Mouse (Mus musculus): ENCODE data around the gene Olfm2. TPM values are rescaled to one million over a fixed set of nuclear protein-coding genes. Genes with fewer than 3 reads are reported as not detected.
"Not testable (repeated sequence)": the region's sequence is repeated elsewhere in the genome, so short reads cannot be mapped to it uniquely, and the experiment has no call there.

Gene Olfm2
- polyA plus RNA-seq, 1 experiment from 2014 or later = 6.7 TPM

GRCm38 (mm10) chr9:20710471-20710870 lies 35.7 kb downstream of the Olfm2 start:
- no peaks in the 10 kb centered on the region for H3K4me1 ChIP-seq (ENCODE audit: control insufficient read depth, insufficient read depth, low read length)
- WGBS = 71% methylated on average over 3 of the region's 3 CpGs
- H3K9me3 ChIP-seq (ENCODE audit: control insufficient read depth, low read length) = no peaks in the 10 kb centered on the region
- no peak for ATAC-seq
- H3K27ac ChIP-seq (ENCODE audit: low read length) = no peak overlapping the region
- H3K36me3 ChIP-seq (ENCODE audit: control insufficient read depth, insufficient read depth, low read length) = no peaks in the 10 kb centered on the region
- H3K9ac ChIP-seq (ENCODE audit: low read depth, low read length) = no peak overlapping the region
- H3K4me3 ChIP-seq (ENCODE audit: low read length) = no peak overlapping the region
- H3K27me3 ChIP-seq (replicated peaks; ENCODE audit: control insufficient read depth, insufficient read depth, low read length) = no peaks in the 10 kb centered on the region
- no peak overlapping the region for H3K4me2 ChIP-seq (ENCODE audit: low read depth, low read length)

- no peaks in the 10 kb centered on the region for H3K9me3 ChIP-seq (ENCODE audit: control insufficient read depth, low read length)
- no peak overlapping the region for H3K4me2 ChIP-seq (ENCODE audit: low read depth, low read length)
- no peak for ATAC-seq
- H3K9ac ChIP-seq (ENCODE audit: low read depth, low read length) = no peak overlapping the region
- H3K27me3 ChIP-seq (replicated peaks; ENCODE audit: control insufficient read depth, insufficient read depth, low read length) = no peaks in the 10 kb centered on the region
- no peak overlapping the region for H3K27ac ChIP-seq (ENCODE audit: low read length)
- H3K4me1 ChIP-seq (ENCODE audit: control insufficient read depth, insufficient read depth, low read length) = no peaks in the 10 kb centered on the region
- 32% methylated on average over 4 of the region's 4 CpGs for WGBS
- H3K4me3 ChIP-seq (ENCODE audit: low read length) = no peak overlapping the region
- H3K36me3 ChIP-seq (ENCODE audit: control insufficient read depth, insufficient read depth, low read length) = no peaks in the 10 kb centered on the region
These were observed 40.2 kb downstream of the Olfm2 start for GRCm38 (mm10) chr9:20705981-20706380.

GRCm38 (mm10) chr9:20705420-20705819 lies 40.7 kb downstream of the Olfm2 start:
- Histone ChIP-seq H3K27ac (ENCODE audit: low read length) (no peak overlapping the region), H3K4me1 (ENCODE audit: control insufficient read depth, insufficient read depth, low read length) (no peaks in the 10 kb centered on the region), H3K27me3 (replicated peaks; ENCODE audit: control insufficient read depth, insufficient read depth, low read length) (no peaks in the 10 kb centered on the region), H3K36me3 (ENCODE audit: control insufficient read depth, insufficient read depth, low read length) (no peaks in the 10 kb centered on the region), H3K9ac (ENCODE audit: low read depth, low read length) (no peak overlapping the region), H3K9me3 (ENCODE audit: control insufficient read depth, low read length) (no peaks in the 10 kb centered on the region), H3K4me3 (ENCODE audit: low read length) (no peak overlapping the region), H3K4me2 (ENCODE audit: low read depth, low read length) (no peak overlapping the region)
- no peak for ATAC-seq

GRCm38 (mm10) chr9:20703832-20704380 lies 42.2 kb downstream of the Olfm2 start:
- H3K9ac ChIP-seq (ENCODE audit: low read depth, low read length) = no peak overlapping the region
- WGBS = 66% methylated on average over 8 of the region's 8 CpGs

GRCm38 (mm10) chr9:20697466-20697865 lies 48.7 kb downstream of the Olfm2 start:
- Histone ChIP-seq H3K9ac (ENCODE audit: low read depth, low read length) (no peak overlapping the region), H3K27ac (ENCODE audit: low read length) (no peak overlapping the region), H3K27me3 (replicated peaks; ENCODE audit: control insufficient read depth, insufficient read depth, low read length) (peaks cover 5% of the 10 kb centered on the region; the same call in 1 of the 2 replicates), H3K4me2 (ENCODE audit: low read depth, low read length) (no peak overlapping the region), H3K36me3 (ENCODE audit: control insufficient read depth, insufficient read depth, low read length) (no peaks in the 10 kb centered on the region), H3K4me3 (ENCODE audit: low read length) (no peak overlapping the region), H3K9me3 (ENCODE audit: control insufficient read depth, low read length) (no peaks in the 10 kb centered on the region), H3K4me1 (ENCODE audit: control insufficient read depth, insufficient read depth, low read length) (peaks cover 7% of the 10 kb centered on the region; the same call in 1 of the 2 replicates)
- no peak for ATAC-seq
- 36% methylated on average over 8 of the region's 8 CpGs for WGBS

More at GRCm38 (mm10) chr9:20703832-20704380, 42.2 kb downstream of the Olfm2 start:
- Histone ChIP-seq H3K9me3 (ENCODE audit: control insufficient read depth, low read length) (no peaks in the 10 kb centered on the region), H3K27me3 (replicated peaks; ENCODE audit: control insufficient read depth, insufficient read depth, low read length) (no peaks in the 10 kb centered on the region), H3K4me3 (ENCODE audit: low read length) (no peak overlapping the region), H3K36me3 (ENCODE audit: control insufficient read depth, insufficient read depth, low read length) (no peaks in the 10 kb centered on the region), H3K27ac (ENCODE audit: low read length) (no peak overlapping the region), H3K4me2 (ENCODE audit: low read depth, low read length) (no peak overlapping the region), H3K4me1 (ENCODE audit: control insufficient read depth, insufficient read depth, low read length) (no peaks in the 10 kb centered on the region)
- ATAC-seq = no peak

GRCm38 (mm10) chr9:20696107-20696712 lies 49.9 kb downstream of the Olfm2 start:
- H3K27ac ChIP-seq (ENCODE audit: low read length) = no peak overlapping the region
- WGBS = 67% methylated on average over 5 of the region's 5 CpGs
- H3K4me1 ChIP-seq (ENCODE audit: control insufficient read depth, insufficient read depth, low read length) = peaks cover 7% of the 10 kb centered on the region; the same call in 1 of the 2 replicates
- no peaks in the 10 kb centered on the region for H3K36me3 ChIP-seq (ENCODE audit: control insufficient read depth, insufficient read depth, low read length)
- no peaks in the 10 kb centered on the region for H3K9me3 ChIP-seq (ENCODE audit: control insufficient read depth, low read length)
- no peak overlapping the region for H3K4me3 ChIP-seq (ENCODE audit: low read length)
- H3K9ac ChIP-seq (ENCODE audit: low read depth, low read length) = no peak overlapping the region
- ATAC-seq = no peak
- peaks cover 5% of the 10 kb centered on the region; the same call in 1 of the 2 replicates for H3K27me3 ChIP-seq (replicated peaks; ENCODE audit: control insufficient read depth, insufficient read depth, low read length)
- H3K4me2 ChIP-seq (ENCODE audit: low read depth, low read length) = no peak overlapping the region

GRCm38 (mm10) chr9:20694721-20695235 lies 51.4 kb downstream of the Olfm2 start:
- WGBS = 3% methylated on average over 25 of the region's 25 CpGs

GRCm38 (mm10) chr9:20692863-20693262 lies 53.3 kb downstream of the Olfm2 start:
- H3K27ac ChIP-seq (ENCODE audit: low read length) = no peak overlapping the region
- H3K36me3 ChIP-seq (ENCODE audit: control insufficient read depth, insufficient read depth, low read length) = no peaks in the 10 kb centered on the region
- no peak overlapping the region for H3K4me2 ChIP-seq (ENCODE audit: low read depth, low read length)
- ATAC-seq = no peak
- H3K4me3 ChIP-seq (ENCODE audit: low read length) = no peak overlapping the region
- no peak overlapping the region for H3K9ac ChIP-seq (ENCODE audit: low read depth, low read length)
- H3K27me3 ChIP-seq (replicated peaks; ENCODE audit: control insufficient read depth, insufficient read depth, low read length) = peaks cover 5% of the 10 kb centered on the region; the same call in 1 of the 2 replicates
- no peaks in the 10 kb centered on the region for H3K9me3 ChIP-seq (ENCODE audit: control insufficient read depth, low read length)
- 90% methylated on average over 3 of the region's 3 CpGs for WGBS
- peaks cover 7% of the 10 kb centered on the region for H3K4me1 ChIP-seq (ENCODE audit: control insufficient read depth, insufficient read depth, low read length)

More at GRCm38 (mm10) chr9:20694721-20695235, 51.4 kb downstream of the Olfm2 start:
- Histone ChIP-seq H3K9ac (ENCODE audit: low read depth, low read length) (peak overlapping the region; percentile 47; the same call in 1 of the 2 replicates), H3K4me3 (ENCODE audit: low read length) (peak overlapping the region; percentile 39), H3K36me3 (ENCODE audit: control insufficient read depth, insufficient read depth, low read length) (no peaks in the 10 kb centered on the region), H3K4me1 (ENCODE audit: control insufficient read depth, insufficient read depth, low read length) (peaks cover 7% of the 10 kb centered on the region), H3K27ac (ENCODE audit: low read length) (no peak overlapping the region), H3K27me3 (replicated peaks; ENCODE audit: control insufficient read depth, insufficient read depth, low read length) (peaks cover 5% of the 10 kb centered on the region; the same call in 1 of the 2 replicates), H3K4me2 (ENCODE audit: low read depth, low read length) (peak overlapping the region; percentile 55), H3K9me3 (ENCODE audit: control insufficient read depth, low read length) (no peaks in the 10 kb centered on the region)
- ATAC-seq = no peak

GRCm38 (mm10) chr9:20690449-20690848 lies 55.7 kb downstream of the Olfm2 start:
- WGBS = 83% methylated on average over 2 of the region's 2 CpGs
- not testable (repeated sequence) for H3K27ac ChIP-seq (ENCODE audit: low read length); H3K9me3 ChIP-seq (ENCODE audit: control insufficient read depth, low read length); H3K27me3 ChIP-seq (replicated peaks; ENCODE audit: control insufficient read depth, insufficient read depth, low read length); ATAC-seq; H3K36me3 ChIP-seq (ENCODE audit: control insufficient read depth, insufficient read depth, low read length); H3K4me2 ChIP-seq (ENCODE audit: low read depth, low read length); H3K4me3 ChIP-seq (ENCODE audit: low read length); H3K4me1 ChIP-seq (ENCODE audit: control insufficient read depth, insufficient read depth, low read length); H3K9ac ChIP-seq (ENCODE audit: low read depth, low read length)

Measured in intestine, embryonic 16.5 days (tissue).